Mouse (Mus musculus): ENCODE data around the gene Mrpl48.
A peak's percentile ranks its signal among the peaks of the same experiment; 100 is the strongest.

Gene Mrpl48

GRCm38 (mm10) chr7:100589816-100590215 is 18.3 kb downstream of the Mrpl48 start:
- no peak for DNase-seq (ENCODE audit: low read depth, low spot score)

GRCm38 (mm10) chr7:100582727-100583236 is 25.3 kb downstream of the Mrpl48 start:
- DNase-seq (ENCODE audit: low read depth, low spot score), result peak; percentile 95

- DNase-seq (ENCODE audit: low read depth, low spot score), result no peak
These were observed 25.9 kb downstream of the Mrpl48 start for GRCm38 (mm10) chr7:100582235-100582634.

- no peak for DNase-seq (ENCODE audit: low read depth, low spot score)
These were observed 29.3 kb downstream of the Mrpl48 start for GRCm38 (mm10) chr7:100578794-100579193.

GRCm38 (mm10) chr7:100572704-100573103 is 35.4 kb downstream of the Mrpl48 start:
- DNase-seq (ENCODE audit: low read depth, low spot score), result no peak

DNA sequence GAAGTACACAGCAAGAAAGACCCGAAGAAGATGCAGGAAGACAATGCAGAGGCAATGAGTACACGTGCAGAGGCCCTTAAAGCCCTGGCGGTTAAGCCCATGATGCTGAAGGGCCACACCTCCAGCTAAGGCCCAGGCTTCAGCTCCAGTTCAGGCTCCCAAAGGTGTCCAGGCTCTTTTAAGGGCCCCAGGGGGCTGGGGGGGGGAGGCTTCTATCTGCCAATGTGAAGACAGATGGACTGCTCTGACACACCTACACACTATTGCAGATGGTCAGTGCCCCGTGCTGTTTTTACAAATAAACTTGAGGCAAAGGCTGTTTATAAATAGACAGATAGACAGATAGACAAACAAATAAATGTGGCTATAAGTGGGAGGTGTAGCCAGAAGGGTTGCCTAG is 36.0 kb downstream of the Mrpl48 start:
- no peak for DNase-seq (ENCODE audit: low read depth, low spot score)

GRCm38 (mm10) chr7:100570930-100571715 is 37.0 kb downstream of the Mrpl48 start:
- no peak for DNase-seq (ENCODE audit: low read depth, low spot score)

- DNase-seq (ENCODE audit: low read depth, low spot score), result no peak
These were observed 38.2 kb downstream of the Mrpl48 start for GRCm38 (mm10) chr7:100569907-100570306.

DNA sequence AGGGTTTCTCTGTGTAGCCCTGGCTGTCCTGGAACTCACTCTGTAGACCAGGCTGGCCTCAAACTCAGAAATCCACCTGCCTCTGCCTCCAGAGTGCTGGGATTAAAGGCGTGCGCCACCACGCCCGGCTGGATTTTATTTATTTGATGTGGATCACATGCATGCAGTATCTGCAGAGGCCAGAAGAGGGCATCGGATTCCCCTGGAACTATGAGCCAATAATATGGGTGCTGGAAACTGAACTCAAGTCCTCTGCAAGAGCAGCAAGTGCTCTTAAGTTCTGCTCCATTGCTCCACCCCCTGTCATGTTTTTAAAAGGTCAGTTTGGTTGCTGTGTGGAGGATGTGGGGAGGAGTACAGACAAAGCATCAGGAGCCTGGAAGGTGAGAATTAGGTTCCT is 40.9 kb downstream of the Mrpl48 start:
- peak; percentile 87 for DNase-seq (ENCODE audit: low read depth, low spot score)

- no peak for DNase-seq (ENCODE audit: low read depth, low spot score)
These were observed 46.1 kb downstream of the Mrpl48 start for GRCm38 (mm10) chr7:100561861-100562587.

GRCm38 (mm10) chr7:100559331-100559730 is 48.8 kb downstream of the Mrpl48 start:
- no peak for DNase-seq (ENCODE audit: low read depth, low spot score)

DNA sequence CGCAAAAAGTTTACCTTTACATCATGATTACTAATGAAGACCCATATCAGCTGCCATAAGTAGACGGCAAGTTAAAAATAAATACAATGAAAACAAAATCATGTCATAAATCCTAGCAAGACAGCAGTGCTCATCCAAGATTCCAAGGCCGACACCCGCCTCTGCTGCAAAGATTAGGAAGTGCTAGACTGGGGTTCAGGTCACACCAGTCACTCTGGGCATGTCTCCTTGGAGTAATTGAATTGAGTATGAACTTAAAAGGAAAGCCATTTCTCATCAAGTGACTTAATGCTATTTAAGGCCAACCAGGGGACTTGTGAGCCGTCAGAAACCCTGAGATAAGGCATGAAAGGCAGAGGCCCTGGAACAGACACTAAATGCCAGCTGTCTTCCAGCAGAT is 50.9 kb downstream of the Mrpl48 start:
- DNase-seq (ENCODE audit: low read depth, low spot score), result no peak

- DNase-seq (ENCODE audit: low read depth, low spot score), result peak; percentile 65
These were observed 52.6 kb downstream of the Mrpl48 start for GRCm38 (mm10) chr7:100555431-100555951.

DNA sequence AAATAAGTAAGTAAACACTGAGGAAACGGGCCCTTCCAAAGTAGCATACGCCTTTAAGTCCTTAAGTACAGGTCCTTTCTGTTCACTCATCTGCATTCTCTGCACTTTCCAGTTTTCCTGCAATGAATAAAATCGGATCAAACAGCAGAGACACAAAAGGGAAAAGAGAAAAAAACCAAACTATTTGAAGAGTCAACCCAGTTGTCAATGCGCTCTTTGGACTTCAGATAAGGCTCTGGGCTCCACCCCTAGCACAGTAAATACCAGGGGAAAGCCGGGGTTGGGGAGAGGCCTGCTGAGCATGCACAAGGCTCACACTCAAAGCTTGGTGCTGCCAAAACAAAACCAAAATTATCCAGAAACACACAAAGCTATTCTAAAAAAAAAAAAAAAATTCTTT is 53.2 kb downstream of the Mrpl48 start:
- peak; percentile 56 for DNase-seq (ENCODE audit: low read depth, low spot score)

DNA sequence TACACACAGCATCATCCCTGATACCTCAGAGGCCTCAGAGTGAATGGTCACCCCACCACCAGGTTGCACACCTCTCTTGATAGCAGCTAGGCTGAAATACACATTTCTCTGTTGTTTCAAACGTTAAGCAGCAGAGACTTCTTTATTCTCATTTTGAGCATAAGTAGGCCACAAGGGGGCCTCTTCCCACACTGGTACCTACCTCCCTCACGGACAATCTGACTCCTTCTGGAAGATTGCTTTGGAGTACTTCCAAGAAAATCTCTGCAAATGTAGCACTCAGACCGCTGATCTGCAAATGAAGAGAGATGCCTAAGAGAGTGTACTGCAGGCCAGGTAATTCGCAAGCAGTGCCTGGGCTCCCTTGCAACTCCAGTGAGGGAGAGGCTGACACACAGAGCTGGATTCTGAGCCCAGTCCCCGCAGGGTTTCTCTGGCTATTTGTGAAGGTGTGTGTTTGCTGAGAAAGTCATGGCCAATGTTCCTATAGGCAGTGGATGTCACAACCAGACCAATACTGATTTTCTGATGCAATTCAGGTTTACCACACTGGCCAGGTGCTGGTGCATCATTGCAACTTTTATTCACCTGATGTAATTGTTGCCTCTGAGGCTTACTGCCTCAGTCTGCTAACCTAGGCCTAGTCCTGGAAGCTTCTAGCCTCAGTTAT is 57.6 kb downstream of the Mrpl48 start:
- DNase-seq (ENCODE audit: low read depth, low spot score), result peak; percentile 56

DNA sequence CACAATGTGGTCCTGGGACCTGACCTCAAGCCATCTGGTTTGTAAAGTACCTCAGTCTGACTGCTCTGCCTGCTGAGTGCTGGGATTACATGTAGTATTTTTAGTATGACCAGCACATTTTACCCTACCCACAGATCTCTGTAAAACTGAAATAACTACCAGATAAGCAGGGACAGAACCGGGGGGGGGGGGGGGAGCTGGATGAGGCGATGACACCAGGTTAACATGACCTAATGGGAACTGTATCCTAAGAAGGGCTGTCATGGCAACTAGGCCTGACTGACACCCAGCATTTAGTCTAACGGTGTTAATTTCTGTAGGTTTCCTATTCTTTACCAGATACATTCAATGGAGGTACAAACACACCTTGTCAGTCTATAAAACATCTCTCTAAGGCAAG is 58.3 kb downstream of the Mrpl48 start:
- no peak for DNase-seq (ENCODE audit: low read depth, low spot score)

- no peak for DNase-seq (ENCODE audit: low read depth, low spot score)
These were observed 60.5 kb downstream of the Mrpl48 start for GRCm38 (mm10) chr7:100547631-100548030.

GRCm38 (mm10) chr7:100544437-100544836 is 63.7 kb downstream of the Mrpl48 start:
- no peak for DNase-seq (ENCODE audit: low read depth, low spot score)

DNA sequence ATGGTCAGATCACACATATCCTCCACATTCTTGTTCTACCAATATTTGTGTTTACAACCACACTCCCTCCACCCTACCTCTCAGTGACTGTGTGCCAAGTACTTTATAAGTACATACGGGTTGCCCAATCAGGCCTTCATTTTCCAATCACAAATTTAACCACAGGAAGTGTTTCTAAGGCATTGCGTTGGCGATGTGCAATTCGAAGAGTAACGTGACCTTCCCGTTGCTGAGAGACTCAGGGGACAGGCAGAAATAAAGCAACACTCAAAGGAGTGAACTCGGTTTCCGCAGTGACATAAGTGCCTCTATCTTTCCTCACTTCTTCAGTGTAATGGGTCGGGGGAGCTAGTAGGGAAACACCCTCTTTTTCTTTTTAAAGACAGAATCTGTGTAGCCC is 68.6 kb downstream of the Mrpl48 start:
- no peak for DNase-seq (ENCODE audit: low read depth, low spot score)

DNA sequence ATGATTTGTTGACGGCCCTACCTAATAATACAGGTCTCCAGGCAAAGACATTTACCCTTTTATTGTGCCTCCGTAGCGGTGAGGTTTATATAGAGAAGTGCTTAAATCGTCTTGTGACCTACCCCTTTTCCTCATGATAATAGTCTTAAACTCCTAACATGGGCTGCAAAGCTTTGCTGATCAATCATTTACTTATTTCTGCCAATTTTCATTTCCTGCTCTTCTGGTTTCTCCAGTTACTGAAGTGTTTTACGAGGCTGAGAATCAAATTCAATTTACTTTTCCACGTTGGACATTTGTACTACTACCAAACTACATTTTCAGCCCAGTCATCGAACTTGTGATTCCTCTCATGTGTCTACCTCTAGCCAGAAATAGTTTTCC is 70.6 kb downstream of the Mrpl48 start:
- no peak for DNase-seq (ENCODE audit: low read depth, low spot score)

GRCm38 (mm10) chr7:100536804-100537518 is 71.1 kb downstream of the Mrpl48 start, which contains the start of gene Coa4:
Coa4 (plus strand) TSS chr7:100537071.
- peak; percentile 98 for DNase-seq (ENCODE audit: low read depth, low spot score)
